Mouse (Mus musculus): ENCODE measurements around the gene Cntn5.
A peak's percentile ranks its signal among the peaks of the same experiment; 100 is the strongest.

Gene Cntn5

GRCm38 (mm10) chr9:10904616-10905363 lies at the start of gene Cntn5:
TSS of gene Cntn5 (minus strand) at chr9:10904775.
- H3K9me3 ChIP-seq (ENCODE audit: low read length): no peaks in the 10 kb centered on the region
- no peak for TF ChIP-seq CTCF (conservative IDR thresholded peaks at IDR 0.05; ENCODE audit: low read length)
- no peak for TF ChIP-seq POU5F1 (IDR thresholded peaks at IDR 0.05; ENCODE audit: borderline replicate concordance, low read length)
- TF ChIP-seq NANOG (IDR thresholded peaks at IDR 0.05; ENCODE audit: borderline replicate concordance, low read length): no peak
- H3K36me3 ChIP-seq (ENCODE audit: insufficient read depth, low read length): no peaks in the 10 kb centered on the region
- peaks cover 6% of the 10 kb centered on the region for H3K4me1 ChIP-seq (replicated peaks; ENCODE audit: low read depth, low read length)
- H3K27me3 ChIP-seq (ENCODE audit: insufficient read depth, low read length): peaks cover 14% of the 10 kb centered on the region
- H3K4me3 ChIP-seq (replicated peaks; ENCODE audit: low read length): peak within 1 kb of the TSS; percentile 80

GRCm38 (mm10) chr9:10950470-10950869 lies 45.9 kb upstream of the Cntn5 start:
- no peaks in the 10 kb centered on the region for H3K36me3 ChIP-seq (ENCODE audit: insufficient read depth, low read length)
- H3K27me3 ChIP-seq (ENCODE audit: insufficient read depth, low read length): no peaks in the 10 kb centered on the region
- no peak overlapping the region for H3K4me3 ChIP-seq (replicated peaks; ENCODE audit: low read length)

GRCm38 (mm10) chr9:10909573-10909972 lies 5.0 kb upstream of the Cntn5 start:
- Histone ChIP-seq H3K9me3 (ENCODE audit: low read length) (no peaks in the 10 kb centered on the region), H3K4me3 (replicated peaks; ENCODE audit: low read length) (no peak overlapping the region), H3K4me1 (replicated peaks; ENCODE audit: low read depth, low read length) (peaks cover 6% of the 10 kb centered on the region), H3K36me3 (ENCODE audit: insufficient read depth, low read length) (no peaks in the 10 kb centered on the region), H3K27me3 (ENCODE audit: insufficient read depth, low read length) (peaks cover 9% of the 10 kb centered on the region)
- TF ChIP-seq NANOG (IDR thresholded peaks at IDR 0.05; ENCODE audit: borderline replicate concordance, low read length): no peak
- TF ChIP-seq CTCF (conservative IDR thresholded peaks at IDR 0.05; ENCODE audit: low read length): peak; percentile 57
- TF ChIP-seq POU5F1 (IDR thresholded peaks at IDR 0.05; ENCODE audit: borderline replicate concordance, low read length): no peak

More at GRCm38 (mm10) chr9:10950470-10950869, 45.9 kb upstream of the Cntn5 start:
- Histone ChIP-seq H3K4me1 (replicated peaks; ENCODE audit: low read depth, low read length) (no peaks in the 10 kb centered on the region), H3K9me3 (ENCODE audit: low read length) (no peaks in the 10 kb centered on the region)
- TF ChIP-seq CTCF (conservative IDR thresholded peaks at IDR 0.05; ENCODE audit: low read length): no peak
- no peak for TF ChIP-seq NANOG (IDR thresholded peaks at IDR 0.05; ENCODE audit: borderline replicate concordance, low read length)
- no peak for TF ChIP-seq POU5F1 (IDR thresholded peaks at IDR 0.05; ENCODE audit: borderline replicate concordance, low read length)

- H3K4me1 ChIP-seq (replicated peaks; ENCODE audit: low read depth, low read length): peaks cover 10% of the 10 kb centered on the region
- H3K36me3 ChIP-seq (ENCODE audit: insufficient read depth, low read length): no peaks in the 10 kb centered on the region
- no peak overlapping the region for H3K4me3 ChIP-seq (replicated peaks; ENCODE audit: low read length)
- TF ChIP-seq POU5F1 (IDR thresholded peaks at IDR 0.05; ENCODE audit: borderline replicate concordance, low read length) (no peak), CTCF (conservative IDR thresholded peaks at IDR 0.05; ENCODE audit: low read length) (no peak), NANOG (IDR thresholded peaks at IDR 0.05; ENCODE audit: borderline replicate concordance, low read length) (no peak)
- peaks cover 14% of the 10 kb centered on the region for H3K27me3 ChIP-seq (ENCODE audit: insufficient read depth, low read length)
- no peaks in the 10 kb centered on the region for H3K9me3 ChIP-seq (ENCODE audit: low read length)
Observed at GRCm38 (mm10) chr9:10905696-10906095, 1.1 kb upstream of the Cntn5 start.

GRCm38 (mm10) chr9:10879758-10880157 lies 24.8 kb downstream of the Cntn5 start:
- Histone ChIP-seq H3K4me3 (replicated peaks; ENCODE audit: low read length) (no peak overlapping the region), H3K36me3 (ENCODE audit: insufficient read depth, low read length) (no peaks in the 10 kb centered on the region), H3K27me3 (ENCODE audit: insufficient read depth, low read length) (no peaks in the 10 kb centered on the region), H3K4me1 (replicated peaks; ENCODE audit: low read depth, low read length) (peaks cover 19% of the 10 kb centered on the region), H3K9me3 (ENCODE audit: low read length) (no peaks in the 10 kb centered on the region)
- TF ChIP-seq NANOG (IDR thresholded peaks at IDR 0.05; ENCODE audit: borderline replicate concordance, low read length) (peak; percentile 56; the same call in 1 of the 2 replicates), POU5F1 (IDR thresholded peaks at IDR 0.05; ENCODE audit: borderline replicate concordance, low read length) (no peak)

GRCm38 (mm10) chr9:10873881-10874280 lies 30.7 kb downstream of the Cntn5 start:
- no peaks in the 10 kb centered on the region for H3K27me3 ChIP-seq (ENCODE audit: insufficient read depth, low read length)
- TF ChIP-seq NANOG (IDR thresholded peaks at IDR 0.05; ENCODE audit: borderline replicate concordance, low read length) (no peak), POU5F1 (IDR thresholded peaks at IDR 0.05; ENCODE audit: borderline replicate concordance, low read length) (no peak), CTCF (conservative IDR thresholded peaks at IDR 0.05; ENCODE audit: low read length) (no peak)
- H3K4me3 ChIP-seq (replicated peaks; ENCODE audit: low read length): no peak overlapping the region
- H3K4me1 ChIP-seq (replicated peaks; ENCODE audit: low read depth, low read length): peaks cover 5% of the 10 kb centered on the region
- no peaks in the 10 kb centered on the region for H3K9me3 ChIP-seq (ENCODE audit: low read length)
- no peaks in the 10 kb centered on the region for H3K36me3 ChIP-seq (ENCODE audit: insufficient read depth, low read length)

- Histone ChIP-seq H3K27me3 (ENCODE audit: insufficient read depth, low read length) (no peaks in the 10 kb centered on the region), H3K36me3 (ENCODE audit: insufficient read depth, low read length) (no peaks in the 10 kb centered on the region), H3K9me3 (ENCODE audit: low read length) (no peaks in the 10 kb centered on the region), H3K4me1 (replicated peaks; ENCODE audit: low read depth, low read length) (no peaks in the 10 kb centered on the region), H3K4me3 (replicated peaks; ENCODE audit: low read length) (no peak overlapping the region)
- TF ChIP-seq POU5F1 (IDR thresholded peaks at IDR 0.05; ENCODE audit: borderline replicate concordance, low read length) (no peak), CTCF (conservative IDR thresholded peaks at IDR 0.05; ENCODE audit: low read length) (no peak), NANOG (IDR thresholded peaks at IDR 0.05; ENCODE audit: borderline replicate concordance, low read length) (no peak)
Observed at GRCm38 (mm10) chr9:10856204-10856892, 48.2 kb downstream of the Cntn5 start.

GRCm38 (mm10) chr9:10816711-10817110 lies 87.9 kb downstream of the Cntn5 start:
- Histone ChIP-seq H3K4me3 (replicated peaks; ENCODE audit: low read length) (no peak overlapping the region), H3K4me1 (replicated peaks; ENCODE audit: low read depth, low read length) (no peaks in the 10 kb centered on the region), H3K27me3 (ENCODE audit: insufficient read depth, low read length) (no peaks in the 10 kb centered on the region), H3K9me3 (ENCODE audit: low read length) (no peaks in the 10 kb centered on the region), H3K36me3 (ENCODE audit: insufficient read depth, low read length) (no peaks in the 10 kb centered on the region)
- TF ChIP-seq NANOG (IDR thresholded peaks at IDR 0.05; ENCODE audit: borderline replicate concordance, low read length) (no peak), POU5F1 (IDR thresholded peaks at IDR 0.05; ENCODE audit: borderline replicate concordance, low read length) (no peak), CTCF (conservative IDR thresholded peaks at IDR 0.05; ENCODE audit: low read length) (no peak)
